Mouse (Mus musculus): ENCODE measurements at regions not wholly inside any gene's neighbourhood (a gene's known extent, or its start where the extent isn't known, plus 50 kb on each side); places are given as distances from the start of the nearest gene placed in this dataset.

DNA sequence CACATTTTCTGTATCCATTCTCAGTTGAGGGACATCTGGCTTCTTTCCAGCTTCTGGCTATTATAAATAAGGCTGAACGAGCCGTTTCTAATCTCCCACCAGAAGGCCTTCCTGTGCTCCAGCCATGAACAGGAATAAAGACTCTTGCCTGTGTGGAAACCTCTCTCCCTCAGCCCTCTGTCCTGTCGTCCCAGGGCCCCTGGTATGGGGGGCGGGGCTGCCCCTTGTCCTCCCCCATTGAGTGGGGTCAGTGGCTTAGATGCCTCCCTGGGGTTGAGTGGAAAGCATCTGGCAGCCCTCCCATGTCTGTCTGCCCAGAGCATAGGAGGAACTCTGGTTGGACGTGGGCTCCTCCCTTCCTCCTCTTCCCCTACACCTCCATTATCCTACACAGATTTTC, 88.8 kb upstream of the Rgs17 start:
- TF ChIP-seq CTCF (IDR thresholded peaks at IDR 0.05; ENCODE audit: low read depth, low read length) (no peak), EP300 (IDR thresholded peaks at IDR 0.05; ENCODE audit: insufficient read depth, low read depth, low read length) (no peak)

All from ES-Bruce4 (cell line).